Mouse (Mus musculus): ENCODE measurements around the gene Mgp.
"Not testable (repeated sequence)": the region's sequence is repeated elsewhere in the genome, so short reads cannot be mapped to it uniquely, and the experiment has no call there.

Gene Mgp

DNA sequence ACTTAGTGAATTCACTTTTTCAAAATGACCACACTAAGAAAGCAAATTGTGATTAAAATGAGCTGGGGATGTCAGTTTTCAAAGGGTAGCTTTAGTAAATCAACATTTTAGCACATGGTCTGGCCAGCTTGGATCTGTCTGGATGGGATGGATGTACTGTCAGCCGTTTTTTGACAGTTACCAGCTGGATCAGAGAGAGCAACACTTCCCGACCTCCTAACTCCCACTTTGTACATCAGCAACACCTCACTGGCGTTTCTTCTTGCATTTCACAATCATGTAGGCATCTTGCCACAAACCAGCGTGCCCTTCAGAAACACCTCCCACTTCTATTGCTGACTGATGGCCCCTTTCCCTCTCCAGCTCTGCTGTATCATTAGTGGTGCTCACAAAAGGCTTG, 22.6 kb upstream of the Mgp start:
- no peak for DNase-seq (ENCODE audit: low spot score)

DNA sequence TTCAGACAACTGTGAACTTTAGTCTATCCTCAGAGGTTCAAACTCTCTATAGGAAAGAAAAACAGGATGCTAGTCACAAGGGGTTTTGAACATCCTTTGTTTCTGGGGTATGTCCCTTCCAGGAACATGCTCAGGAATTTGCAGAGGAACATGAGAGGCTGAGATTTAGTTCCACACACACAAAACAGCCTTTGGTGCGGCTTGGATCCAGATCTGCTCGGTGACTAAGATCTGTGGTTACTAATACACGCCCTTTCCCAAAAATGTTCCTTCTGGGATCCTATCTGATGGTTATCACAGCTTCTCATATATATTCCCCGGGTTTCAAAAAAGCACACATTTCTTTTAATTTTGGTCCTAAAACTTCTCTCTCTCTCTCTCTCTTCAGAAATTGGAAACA, 22.2 kb upstream of the Mgp start:
- DNase-seq (ENCODE audit: low spot score), result no peak

DNA sequence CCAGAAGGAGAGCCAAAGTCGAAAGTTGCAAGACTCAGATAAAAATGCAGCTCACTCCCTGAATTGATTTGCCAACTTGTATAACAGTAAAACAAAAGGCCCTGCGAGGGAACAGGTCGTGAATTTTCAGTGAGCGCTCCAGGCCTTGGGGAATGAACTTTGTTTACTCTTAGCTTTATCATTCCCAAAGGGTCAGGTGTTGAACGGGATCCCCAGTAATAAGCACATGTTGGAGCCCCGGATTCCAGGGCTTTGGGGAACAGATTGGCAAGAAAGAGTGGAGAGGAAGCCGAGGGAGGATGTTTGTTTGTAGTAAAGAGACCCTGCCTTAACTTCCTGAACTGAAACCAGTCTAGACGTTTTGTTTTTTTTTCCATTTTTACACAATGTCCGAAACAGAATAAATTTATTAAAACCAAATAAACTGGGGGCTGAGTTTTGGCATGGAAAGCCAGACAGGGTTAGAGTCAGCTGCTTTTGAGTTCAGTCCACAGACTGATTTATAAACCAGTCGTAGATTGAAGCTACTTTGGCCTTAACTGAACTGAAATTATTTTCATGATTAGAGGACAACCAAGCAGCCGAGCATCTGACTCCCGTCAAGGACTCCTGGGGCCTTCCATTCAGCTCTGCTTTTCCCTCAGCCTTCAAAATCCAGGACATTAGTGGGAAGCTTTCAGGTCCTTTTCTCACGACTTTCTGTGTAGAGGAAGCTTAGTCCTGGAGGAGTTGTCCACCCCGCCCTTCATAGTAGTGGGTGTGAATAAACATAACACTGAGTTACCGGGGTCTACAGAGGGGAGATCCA, 19.1 kb upstream of the Mgp start:
- no peak for DNase-seq (ENCODE audit: low spot score)

DNA sequence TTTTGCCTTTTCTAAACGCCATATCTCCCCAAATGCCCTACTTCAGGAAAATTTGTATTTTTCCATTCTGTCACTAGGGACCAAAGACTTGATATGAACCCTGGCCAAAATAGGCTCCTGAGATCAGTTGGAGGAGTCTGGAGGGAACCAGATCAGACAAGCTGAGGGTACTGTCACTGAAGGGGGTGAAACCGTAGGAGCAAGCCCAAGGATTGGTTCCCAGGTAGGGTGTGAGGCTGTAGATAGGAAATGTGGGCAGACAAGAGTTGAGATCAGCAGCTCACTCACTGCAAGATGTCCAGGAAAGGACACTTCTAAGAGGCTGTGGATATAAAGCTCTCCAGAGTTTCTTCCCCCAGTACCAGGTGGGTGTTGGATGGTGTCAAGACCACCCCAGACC, 16.4 kb upstream of the Mgp start:
- DNase-seq (ENCODE audit: low spot score), result no peak

DNA sequence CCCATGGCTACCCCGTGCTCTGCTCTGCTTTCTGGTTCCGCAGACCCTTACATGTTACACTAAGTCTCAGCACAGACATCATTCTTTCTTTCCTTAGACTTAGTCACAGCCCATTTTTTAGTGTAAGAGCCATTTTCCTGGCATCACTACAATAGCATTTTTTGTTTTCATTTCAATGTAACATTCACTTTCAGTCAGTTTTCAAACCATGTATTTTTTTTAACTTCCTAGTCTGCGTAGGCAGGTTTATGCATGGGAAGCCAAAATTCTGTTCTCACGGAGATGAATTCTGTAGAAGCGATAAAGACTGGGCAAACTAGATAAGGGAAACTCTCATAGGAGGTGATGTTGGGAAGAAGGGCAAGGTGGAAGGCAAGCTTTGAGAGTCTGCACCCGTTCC, 13.9 kb upstream of the Mgp start:
- DNase-seq (ENCODE audit: low spot score), result no peak

DNA sequence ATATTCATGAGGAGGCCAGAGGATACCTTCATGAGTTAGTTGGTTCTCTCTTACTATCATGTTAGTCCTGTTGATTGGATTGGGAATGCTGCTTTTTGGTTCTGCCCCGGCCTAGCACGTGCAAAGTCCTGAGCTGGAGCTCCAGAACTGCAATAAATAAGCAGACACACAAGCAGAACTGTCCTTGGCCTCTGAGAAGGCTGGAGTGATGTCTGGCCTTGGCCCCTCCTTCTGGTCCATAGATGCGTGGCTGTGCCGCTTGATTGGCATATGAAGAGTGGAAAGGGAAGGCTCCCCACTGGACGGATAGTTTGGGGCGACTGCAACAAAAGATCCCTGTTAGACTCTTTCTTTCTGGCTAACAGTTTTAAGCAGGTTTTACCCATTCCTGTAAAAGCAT, 13.4 kb upstream of the Mgp start:
- DNase-seq (ENCODE audit: low spot score), result no peak

DNA sequence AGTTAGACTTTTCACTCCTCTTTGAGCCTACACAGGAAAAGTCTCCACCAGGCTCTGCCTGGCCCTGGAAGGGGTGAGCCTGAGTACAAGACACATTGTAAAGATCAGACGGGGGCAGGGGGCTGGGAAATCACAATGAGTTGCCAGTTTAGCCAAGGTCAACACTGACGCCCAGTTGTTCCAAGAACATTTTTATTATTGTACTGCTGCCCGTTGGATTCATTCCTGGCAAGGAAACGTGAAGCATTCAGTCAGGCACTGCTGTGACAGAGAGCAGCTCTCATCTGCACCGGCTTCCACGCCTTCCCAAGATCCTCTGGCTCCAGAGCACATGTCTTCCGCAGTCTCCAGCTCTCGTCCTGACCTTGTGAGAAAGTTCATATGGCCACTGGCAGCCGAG, 12.2 kb upstream of the Mgp start:
- no peak for DNase-seq (ENCODE audit: low spot score)

DNA sequence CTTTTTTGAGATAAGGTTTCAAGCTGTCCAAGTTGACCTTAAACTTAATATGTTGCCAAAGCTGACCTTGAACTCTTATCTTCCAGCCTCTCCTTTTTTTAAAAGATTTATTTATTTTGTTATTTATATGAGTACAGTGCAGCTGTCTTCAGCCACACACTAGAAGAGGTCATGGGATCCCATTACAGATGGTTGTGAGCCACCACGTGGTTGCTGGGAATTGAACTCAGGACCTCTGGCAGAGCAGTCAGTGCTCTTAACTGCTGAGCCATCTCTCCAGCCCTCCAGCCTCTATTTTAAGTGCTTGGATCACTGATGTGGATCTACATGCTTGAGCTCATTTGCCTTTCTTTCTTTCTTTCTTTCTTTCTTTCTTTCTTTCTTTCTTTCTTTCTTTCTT, 9.1 kb upstream of the Mgp start:
- DNase-seq (ENCODE audit: low spot score), result not testable (repeated sequence)

DNA sequence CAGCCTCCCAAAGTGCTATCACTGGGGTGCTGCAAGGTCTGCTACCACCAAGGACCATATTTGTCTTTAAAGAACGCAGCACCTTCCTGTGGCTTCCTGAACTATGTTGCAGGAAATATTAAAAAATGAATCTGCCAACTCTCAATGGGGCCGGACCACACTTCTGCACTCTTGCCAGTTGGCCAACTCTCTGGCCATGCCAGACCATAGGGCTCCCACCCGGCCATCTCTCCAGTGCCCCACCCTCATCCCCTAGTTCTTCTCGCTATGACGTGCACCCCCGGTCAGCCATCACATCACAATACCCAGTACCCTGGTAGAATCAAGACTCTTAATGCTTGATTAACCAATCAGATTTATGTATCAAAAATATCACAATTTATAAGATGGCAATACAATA, 8.3 kb upstream of the Mgp start:
- no peak for DNase-seq (ENCODE audit: low spot score)

DNA sequence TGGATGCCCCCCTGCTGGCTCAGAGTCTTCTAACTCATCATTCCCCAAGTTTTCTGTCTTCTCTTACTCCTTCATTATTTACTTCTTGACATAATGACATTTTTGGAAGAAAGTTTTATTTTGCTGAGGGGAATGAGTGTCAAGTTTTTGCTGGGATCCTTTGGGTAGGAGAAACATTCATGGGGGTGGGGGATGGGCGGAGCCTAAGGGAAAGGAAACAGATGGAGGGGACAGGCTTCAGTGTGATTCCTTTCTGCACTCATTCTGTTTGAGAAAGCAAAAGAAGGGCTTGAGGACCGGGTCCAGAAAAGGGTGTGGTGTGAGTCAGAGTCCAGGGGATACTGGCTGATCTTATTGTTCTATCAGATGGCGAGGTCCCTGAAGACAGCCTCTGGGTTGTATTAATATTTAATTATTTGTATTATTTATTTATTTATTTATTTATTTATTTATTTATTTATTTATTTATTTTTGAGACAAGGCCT, 7.8 kb upstream of the Mgp start:
- DNase-seq (ENCODE audit: low spot score), result no peak

DNA sequence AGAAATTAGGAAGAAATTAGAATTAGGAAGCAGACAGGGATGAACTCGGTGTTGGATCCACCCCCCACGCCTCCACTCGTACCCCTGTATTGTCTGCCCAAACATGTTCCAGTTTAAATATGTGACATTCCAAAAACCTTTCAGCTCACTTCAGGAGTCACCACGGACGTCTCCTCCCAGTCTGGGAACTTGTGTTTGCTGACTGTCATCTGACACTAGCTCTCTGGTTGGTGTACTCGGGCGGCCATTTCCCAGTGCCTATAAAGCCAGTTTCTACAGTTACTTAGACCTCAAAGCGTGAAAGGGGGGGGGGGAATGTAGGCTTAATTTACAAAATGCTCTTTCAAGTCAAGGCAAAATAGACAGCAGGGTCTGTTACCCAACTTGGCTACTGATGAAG, 6.1 kb upstream of the Mgp start:
- DNase-seq (ENCODE audit: low spot score), result no peak

DNA sequence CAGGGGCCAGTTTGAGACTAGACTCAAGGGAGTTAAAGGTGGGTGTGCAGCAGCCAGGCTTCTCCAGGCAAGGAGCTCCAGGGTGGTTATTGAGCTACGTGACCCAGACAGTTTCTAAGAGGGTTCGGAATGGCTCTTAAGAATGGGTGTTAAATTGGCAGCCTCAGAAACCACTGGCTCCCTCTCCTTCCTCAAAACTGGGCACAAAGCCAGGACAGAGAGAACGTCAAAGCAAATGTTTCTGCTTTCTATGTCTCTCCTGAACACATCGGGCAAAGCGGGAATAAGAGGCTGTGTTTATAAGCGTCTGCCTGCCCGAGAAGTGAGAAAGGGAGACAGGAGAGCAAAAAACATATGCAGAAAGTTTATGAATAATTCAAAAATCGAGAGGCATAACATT, 1.0 kb downstream of the Mgp start:
- DNase-seq (ENCODE audit: low spot score), result no peak

DNA sequence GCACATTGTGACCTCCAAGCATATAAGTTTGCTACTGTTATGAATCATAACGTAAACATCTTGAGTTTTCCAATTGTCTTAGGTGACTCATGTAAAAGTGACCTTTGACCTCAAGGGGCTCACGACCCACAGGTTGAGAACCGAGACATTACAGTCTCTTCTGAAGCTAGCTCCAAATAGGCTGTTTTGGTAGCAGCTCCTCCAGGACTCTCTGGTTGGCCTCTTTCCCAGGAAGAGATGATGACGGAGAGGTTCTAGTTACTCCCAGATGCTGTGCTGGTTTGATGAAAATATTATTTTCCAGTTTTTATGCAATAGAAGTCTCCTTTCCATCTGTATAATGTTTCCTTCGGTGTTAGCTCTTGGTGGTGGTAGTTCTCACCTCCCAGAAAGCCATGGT, 6.7 kb downstream of the Mgp start:
- no peak for DNase-seq (ENCODE audit: low spot score)

DNA sequence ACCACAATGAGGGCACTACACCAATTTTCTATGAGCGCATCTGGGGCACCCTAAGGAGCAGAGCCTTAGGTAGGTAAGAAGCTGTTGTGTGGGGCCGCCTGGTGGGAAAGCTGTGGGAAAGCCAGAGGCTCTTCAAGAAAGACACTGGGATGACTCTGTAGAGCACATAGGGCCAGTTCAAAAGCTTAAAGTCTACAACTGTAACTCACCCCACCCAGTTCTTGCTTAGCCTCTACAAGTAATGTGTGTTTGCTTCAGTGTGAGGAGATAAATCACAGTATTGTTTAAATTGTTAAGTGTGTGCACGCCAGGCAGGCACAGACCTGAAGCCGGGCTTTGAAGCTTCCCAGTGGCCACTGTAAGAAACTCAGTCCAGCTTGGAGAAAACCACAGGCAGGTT, 9.5 kb downstream of the Mgp start:
- no peak for DNase-seq (ENCODE audit: low spot score)

DNA sequence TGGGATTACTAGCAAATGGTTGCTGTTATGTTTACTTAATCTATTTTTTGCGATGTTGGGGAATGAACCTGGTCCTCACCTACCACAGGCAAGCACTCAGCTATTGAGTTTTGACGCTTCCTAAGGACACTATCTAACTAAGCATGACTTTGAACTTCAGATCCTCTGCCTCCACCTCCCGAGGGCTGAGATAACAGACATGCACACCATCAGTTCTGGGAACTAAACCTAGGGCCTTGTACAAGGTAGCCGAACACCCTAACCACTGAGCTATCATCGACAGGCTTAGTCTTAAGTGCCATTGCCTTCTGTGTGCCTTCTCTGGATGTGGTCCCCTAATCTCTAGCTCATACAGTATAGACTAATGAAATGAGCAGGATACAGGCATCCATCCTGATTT, 10.3 kb downstream of the Mgp start:
- no peak for DNase-seq (ENCODE audit: low spot score)

DNA sequence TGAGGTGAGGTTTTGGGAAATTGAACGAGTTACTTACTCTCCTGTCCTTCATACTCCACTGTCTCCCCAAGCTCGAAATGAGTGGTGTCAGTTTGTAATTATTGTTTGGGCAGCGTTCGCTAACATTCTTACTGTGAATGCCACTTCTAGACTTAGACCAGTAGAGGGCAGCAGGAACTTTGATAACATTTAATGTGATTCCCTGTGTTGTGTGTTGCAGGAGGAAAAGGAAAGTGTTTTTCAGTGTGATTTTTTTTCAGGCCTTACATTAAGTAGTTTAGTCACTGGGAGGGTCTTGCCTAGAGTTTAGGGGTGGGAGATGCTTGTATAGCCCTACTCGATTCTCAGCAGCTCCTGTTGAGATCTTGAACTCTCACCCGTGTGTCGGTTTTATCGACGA, 14.6 kb downstream of the Mgp start:
- DNase-seq (ENCODE audit: low spot score), result no peak

DNA sequence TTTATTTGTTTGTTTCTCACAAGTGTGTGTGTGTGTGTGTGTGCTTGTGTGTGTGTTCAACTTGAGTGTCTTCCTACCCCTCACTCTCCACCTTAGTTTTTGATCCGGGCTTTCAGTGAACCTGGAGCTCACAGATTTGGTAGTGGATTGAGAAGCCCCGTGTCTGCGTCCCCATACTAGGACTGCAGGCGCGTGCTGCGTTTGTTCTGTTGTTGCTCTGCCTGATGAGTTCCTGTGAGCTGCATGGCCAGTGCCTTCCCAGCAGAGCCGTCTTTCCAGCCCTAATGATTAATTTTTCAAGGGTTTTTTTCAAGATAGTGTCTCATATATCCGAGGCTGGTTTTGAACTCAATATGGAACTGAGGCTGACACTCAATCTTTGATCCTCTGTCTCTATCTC, 17.2 kb downstream of the Mgp start:
- no peak for DNase-seq (ENCODE audit: low spot score)

DNA sequence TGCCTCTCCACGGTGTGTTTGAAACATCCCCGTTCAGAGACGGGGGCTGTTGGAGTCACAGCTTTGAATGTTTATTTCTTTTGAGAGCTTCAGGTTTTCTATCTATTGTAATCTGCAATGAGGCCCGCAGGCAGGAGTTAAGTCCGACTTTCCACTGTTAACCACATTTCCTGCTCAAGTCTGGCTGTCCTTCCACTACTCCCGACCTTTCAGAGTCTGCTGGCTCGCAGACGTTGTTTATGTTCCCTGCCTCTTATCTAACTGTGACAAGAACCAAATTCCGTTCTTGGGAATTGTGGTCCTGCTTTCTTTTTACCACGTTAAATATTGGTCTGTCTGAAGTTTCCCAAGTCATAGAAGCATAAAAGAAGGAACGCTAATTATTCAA, 17.8 kb downstream of the Mgp start:
- DNase-seq (ENCODE audit: low spot score), result no peak

DNA sequence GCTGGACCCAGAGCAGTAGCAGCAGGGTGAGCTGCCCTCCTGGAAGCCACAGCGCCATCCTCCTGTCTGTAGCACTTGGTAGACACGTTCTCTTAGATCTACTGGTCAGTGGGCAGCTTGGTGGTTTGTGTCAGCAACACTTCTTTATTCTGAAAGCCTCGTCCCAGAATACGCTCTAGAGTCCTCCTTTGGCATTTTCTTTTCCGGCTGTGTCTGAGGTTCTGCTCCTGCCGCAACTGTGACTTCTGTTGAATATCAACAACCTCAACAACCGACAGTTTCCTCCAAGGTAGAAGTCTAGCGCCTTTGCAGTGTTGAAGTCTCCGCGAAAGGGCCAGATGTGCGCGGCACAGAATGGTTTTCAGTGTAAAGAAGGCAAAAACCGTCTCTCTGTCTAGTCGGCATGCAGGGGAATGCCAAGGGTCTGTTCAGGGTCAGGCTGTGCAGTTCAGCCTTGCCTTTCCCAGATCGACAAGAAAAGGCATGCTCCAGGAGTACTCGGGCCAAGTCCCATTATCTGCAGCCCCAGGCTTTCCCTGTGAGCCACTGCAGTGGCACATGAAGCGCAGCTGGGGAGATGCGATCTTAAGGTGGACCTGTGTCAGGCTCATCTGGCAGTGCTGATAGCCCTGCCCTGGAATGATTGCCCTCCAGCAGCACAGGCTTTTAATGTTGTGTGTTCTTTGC, 18.3 kb downstream of the Mgp start, which contains the start of gene Art4:
Art4 (minus strand) TSS at position 548 of the 687 bp plus-strand sequence.
- DNase-seq (ENCODE audit: low spot score), result no peak

DNA sequence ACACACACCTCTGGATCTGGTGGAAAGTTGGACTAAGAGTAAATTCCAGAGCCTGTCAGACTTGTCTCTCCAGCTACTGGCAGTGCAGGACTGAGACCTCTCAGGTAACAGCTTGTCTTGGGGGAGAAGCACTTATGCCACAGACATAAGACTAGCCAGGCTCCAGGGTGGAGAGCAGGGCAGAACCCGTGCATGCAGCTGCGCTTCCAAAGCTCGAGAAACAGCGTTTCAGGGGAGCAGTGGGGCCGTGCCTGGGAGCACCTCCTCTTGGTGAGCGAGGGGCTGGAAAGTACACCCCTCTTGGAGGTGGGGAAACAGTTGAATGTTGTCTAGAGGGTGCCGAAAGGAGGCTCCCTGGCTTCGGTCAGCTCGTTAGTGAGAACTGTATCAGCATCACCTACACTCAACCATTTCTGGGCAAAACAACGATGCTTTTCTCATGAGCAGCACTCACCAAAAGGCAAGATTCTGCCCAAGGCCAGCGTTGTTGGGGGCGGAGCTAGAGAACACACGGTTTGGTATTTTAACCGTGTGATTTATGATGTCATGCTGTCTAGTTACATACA, 19.5 kb downstream of the Mgp start:
- no peak for DNase-seq (ENCODE audit: low spot score)

DNA sequence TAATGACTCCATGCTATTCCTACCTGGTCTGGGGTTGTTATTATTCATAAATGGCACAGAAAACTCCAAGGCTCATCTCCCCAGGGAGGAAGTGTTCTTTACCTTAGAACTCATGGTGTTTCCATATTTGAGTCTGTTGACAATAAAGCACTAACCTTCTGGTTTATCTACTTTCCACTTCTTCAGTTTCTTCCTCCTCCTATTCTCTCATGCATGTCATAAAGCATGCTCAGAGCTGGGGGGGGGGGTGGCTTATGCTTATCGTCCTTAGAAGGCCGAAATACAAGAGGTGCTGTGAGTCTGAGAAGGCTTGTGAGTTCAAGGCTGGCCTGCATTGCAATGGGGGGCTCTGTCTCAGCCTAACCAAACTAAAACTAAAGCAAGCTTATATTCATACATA, 20.4 kb downstream of the Mgp start:
- DNase-seq (ENCODE audit: low spot score), result no peak

DNA sequence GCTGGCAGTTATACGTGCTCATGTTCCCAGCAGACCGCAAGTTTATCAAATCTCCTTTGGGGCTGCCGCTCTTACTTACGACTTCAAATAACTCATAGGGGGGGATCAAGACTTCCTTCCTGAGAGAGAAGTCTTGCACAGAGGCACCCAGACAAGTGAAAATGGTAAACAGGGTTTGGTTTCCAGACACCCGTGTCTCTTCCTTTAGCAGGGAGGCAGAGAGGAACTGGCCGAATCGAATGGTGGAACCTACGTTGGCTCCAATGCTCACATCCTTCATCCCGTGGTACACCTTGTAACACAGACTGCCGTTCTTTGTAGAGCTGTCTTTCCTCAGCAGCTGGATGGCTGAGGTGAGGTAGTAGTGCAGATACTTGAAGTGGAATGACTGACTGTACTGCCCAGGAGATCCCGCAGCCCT, 21.3 kb downstream of the Mgp start:
- DNase-seq (ENCODE audit: low spot score), result no peak

DNA sequence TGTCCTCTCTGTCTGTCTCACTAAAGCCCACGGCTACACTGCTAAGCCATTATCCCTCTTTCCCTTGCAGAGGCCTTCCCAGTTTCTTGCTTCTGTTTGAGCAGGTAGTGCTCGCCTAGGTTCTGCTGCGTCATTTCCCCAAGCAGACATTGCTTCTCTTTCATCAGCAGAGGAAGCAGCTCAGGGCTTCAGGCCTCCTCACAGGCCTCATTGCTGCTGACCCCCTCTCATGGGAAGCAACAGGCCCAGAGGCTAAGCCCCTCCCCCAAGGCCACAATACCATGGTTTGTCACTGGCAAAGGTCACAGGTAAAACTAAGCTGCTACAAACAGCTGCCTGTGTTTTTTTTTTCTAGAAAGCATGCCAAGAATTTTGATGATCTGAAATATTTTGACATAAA, 22.9 kb downstream of the Mgp start:
- DNase-seq (ENCODE audit: low spot score), result no peak

Data from left cerebral cortex, adult 11 months (tissue).